Mouse (Mus musculus): ENCODE measurements around the gene Gm6096. TPM values are rescaled to one million over a fixed set of nuclear protein-coding genes. Genes with fewer than 3 reads are reported as not detected.
"Not testable (repeated sequence)": the region's sequence is repeated elsewhere in the genome, so short reads cannot be mapped to it uniquely, and the experiment has no call there.

The Gm6096 gene
- total RNA-seq (2021) = not detected

- no peak for DNase-seq (ENCODE audit: low spot score in 2 of 2)
- intact Hi-C loops (cut with DNase I) = no loop called here
Measured at GRCm38 (mm10) chr7:34250738-34251137, at the start of gene Gm6096. Gm6096 (plus strand) TSS chr7:34251038.

GRCm38 (mm10) chr7:34202147-34202546 is 48.7 kb upstream of the Gm6096 start:
- intact Hi-C loops (cut with DNase I); DNase-seq (ENCODE audit: low spot score in 2 of 2): not testable (repeated sequence)

- intact Hi-C loops (cut with DNase I) = no loop called here
- no peak for DNase-seq (ENCODE audit: low spot score in 2 of 2)
Measured at GRCm38 (mm10) chr7:34206331-34206730, 44.5 kb upstream of the Gm6096 start.

- intact Hi-C loops (cut with DNase I) = no loop called here
- no peak for DNase-seq (ENCODE audit: low spot score in 2 of 2)
Measured at GRCm38 (mm10) chr7:34208027-34208745, 42.7 kb upstream of the Gm6096 start.

GRCm38 (mm10) chr7:34213281-34213680 is 37.6 kb upstream of the Gm6096 start:
- intact Hi-C loops (cut with DNase I) = no loop called here
- no peak for DNase-seq (ENCODE audit: low spot score in 2 of 2)

- intact Hi-C loops (cut with DNase I) = no loop called here
- DNase-seq (ENCODE audit: low spot score in 2 of 2) = peak in 1 of 2 experiments; percentile 36
Measured at GRCm38 (mm10) chr7:34214644-34215043, 36.2 kb upstream of the Gm6096 start.

GRCm38 (mm10) chr7:34215481-34215880 is 35.4 kb upstream of the Gm6096 start:
- intact Hi-C loops (cut with DNase I) = no loop called here
- no peak for DNase-seq (ENCODE audit: low spot score in 2 of 2)

- no peak for DNase-seq (ENCODE audit: low spot score in 2 of 2)
- intact Hi-C loops (cut with DNase I) = no loop called here
Measured at GRCm38 (mm10) chr7:34216474-34216873, 34.4 kb upstream of the Gm6096 start.

- intact Hi-C loops (cut with DNase I) = no loop called here
Measured at GRCm38 (mm10) chr7:34218496-34218895, 32.3 kb upstream of the Gm6096 start.

GRCm38 (mm10) chr7:34221594-34222250 is 29.1 kb upstream of the Gm6096 start:
- intact Hi-C loops (cut with DNase I) = no loop called here

More at GRCm38 (mm10) chr7:34218496-34218895, 32.3 kb upstream of the Gm6096 start:
- no peak for DNase-seq (ENCODE audit: low spot score in 2 of 2)

GRCm38 (mm10) chr7:34222340-34222739 is 28.5 kb upstream of the Gm6096 start:
- intact Hi-C loops (cut with DNase I) = no loop called here
- no peak for DNase-seq (ENCODE audit: low spot score in 2 of 2)

More at GRCm38 (mm10) chr7:34221594-34222250, 29.1 kb upstream of the Gm6096 start:
- no peak for DNase-seq (ENCODE audit: low spot score in 2 of 2)

GRCm38 (mm10) chr7:34224308-34224707 is 26.5 kb upstream of the Gm6096 start:
- intact Hi-C loops (cut with DNase I) = no loop called here
- DNase-seq (ENCODE audit: low spot score in 2 of 2) = no peak

- intact Hi-C loops (cut with DNase I) = no loop called here
Measured at GRCm38 (mm10) chr7:34226086-34226485, 24.8 kb upstream of the Gm6096 start.

GRCm38 (mm10) chr7:34226846-34227245 is 24.0 kb upstream of the Gm6096 start:
- intact Hi-C loops (cut with DNase I) = no loop called here
- DNase-seq (ENCODE audit: low spot score in 2 of 2) = no peak

More at GRCm38 (mm10) chr7:34226086-34226485, 24.8 kb upstream of the Gm6096 start:
- DNase-seq (ENCODE audit: low spot score in 2 of 2) = peak; percentile 54 to 65

GRCm38 (mm10) chr7:34228641-34229040 is 22.2 kb upstream of the Gm6096 start:
- no peak for DNase-seq (ENCODE audit: low spot score in 2 of 2)
- intact Hi-C loops (cut with DNase I) = no loop called here

- intact Hi-C loops (cut with DNase I) = no loop called here
- DNase-seq (ENCODE audit: low spot score in 2 of 2) = peak in 1 of 2 experiments; percentile 20
Measured at GRCm38 (mm10) chr7:34229153-34229552, 21.7 kb upstream of the Gm6096 start.

GRCm38 (mm10) chr7:34229691-34230111 is 21.1 kb upstream of the Gm6096 start:
- intact Hi-C loops (cut with DNase I) = no loop called here
- peak; percentile 75 to 77 for DNase-seq (ENCODE audit: low spot score in 2 of 2)

GRCm38 (mm10) chr7:34230116-34230515 is 20.7 kb upstream of the Gm6096 start, which contains the start of gene Gpi1:
Gpi1 (minus strand) TSS chr7:34230336.
- DNase-seq (ENCODE audit: low spot score in 2 of 2) = peak; percentile 77 to 79
- intact Hi-C loops (cut with DNase I) = no loop called here

- intact Hi-C loops (cut with DNase I) = no loop called here
- no peak for DNase-seq (ENCODE audit: low spot score in 2 of 2)
Measured at GRCm38 (mm10) chr7:34232785-34233725, 17.8 kb upstream of the Gm6096 start.
